Mouse (Mus musculus) lung, embryonic 14.5 days (tissue): Measurements from ENCODE around the gene Gm13889. TPM values are rescaled to one million over a fixed set of nuclear protein-coding genes. Genes with fewer than 3 reads are reported as not detected.

Experiments
- ATAC-seq: fragments of 200-750 bp; cut with Nextera tagmentation; 2 replicates; pipeline ENCODE4 v1.8.0; 2017; ENCODE audit warnings: mild to moderate bottlenecking, moderate TSS enrichment, moderate library complexity; ENCODE audit not compliant: insufficient read depth
- DNase-seq: peaks from one replicate; pipeline ENCODE4 v3.0.0-alpha.2; 2015
- H3K27ac ChIP-seq: fragments of 300-500 bp; sonication (generic); 2 replicates; pipeline ENCODE4 v1.5.1; 2014; ENCODE audit warnings: low read depth, mild to moderate bottlenecking, moderate library complexity
- H3K27me3 ChIP-seq: fragments of 300-500 bp; sonication (generic); 2 replicates; pipeline ENCODE4 v1.6.1; 2014; ENCODE audit warnings: low read length, control low read depth; ENCODE audit not compliant: insufficient read depth
- H3K36me3 ChIP-seq: fragments of 300-500 bp; sonication (generic); 2 replicates; pipeline ENCODE4 v1.6.1; 2014; ENCODE audit warnings: control low read depth; ENCODE audit not compliant: insufficient read depth
- H3K4me1 ChIP-seq: fragments of 300-500 bp; sonication (generic); 2 replicates; pipeline ENCODE4 v1.6.1; 2014; ENCODE audit warnings: antibody characterized with exemption, control low read depth; ENCODE audit not compliant: insufficient read depth
- H3K4me2 ChIP-seq: fragments of 300-500 bp; sonication (generic); 2 replicates; pipeline ENCODE4 v1.6.1; 2014; ENCODE audit warnings: mild to moderate bottlenecking
- H3K4me3 ChIP-seq: fragments of 300-500 bp; sonication (generic); 2 replicates; pipeline ENCODE4 v1.5.1; 2014; ENCODE audit warnings: low read depth, low read length
- H3K9ac ChIP-seq: fragments of 300-500 bp; sonication (generic); 2 replicates; pipeline ENCODE4 v1.6.1; 2014
- H3K9me3 ChIP-seq: fragments of 300-500 bp; sonication (generic); 2 replicates; pipeline ENCODE4 v1.6.1; 2016; ENCODE audit warnings: low read depth, low read length, control low read depth
- CTCF ChIP-seq: IDR thresholded peaks from 2 replicates; pipeline ENCODE4 v1.5.1; 2016; ENCODE audit warnings: antibody characterized with exemption, low read depth
- WGBS: fragments of 180-500 bp; shearing (Covaris S2); extraction: QIAGEN DNeasy Blood & Tissue Kit; methylation state at CpG from one replicate; pipeline ENCODE4 v1.1.7; 2014; 5-methylcytosine and 5-hydroxymethylcytosine counted together
- polyA plus RNA-seq: library from polyadenylated mRNA; unstranded; fragments of >200 nt; fragmentation: Nextera tagmentation; extraction: Ambion mirVana; gene quantifications from 2 replicates; pipeline ENCODE4 v1.2.1, GENCODE M21; 2014

The Gm13889 gene
- polyA plus RNA-seq, 1 experiment from 2014 or later, result 40.7 TPM

GRCm38 (mm10) chr2:93975041-93975440, 18.0 kb upstream of the Gm13889 start:
- H3K27ac ChIP-seq, result no peak overlapping the region
- no peak overlapping the region for H3K4me3 ChIP-seq
- no peak for TF ChIP-seq CTCF
- WGBS, result 41% methylated on average over 7 of the region's 7 CpGs
- 0 out of 2 replicates have a peak, but pooled peaks cover 8% of the 10 kb centered on the region for H3K4me1 ChIP-seq
- no peak overlapping the region for H3K4me2 ChIP-seq
- H3K36me3 ChIP-seq, result peaks cover 13% of the 10 kb centered on the region
- no peaks in the 10 kb centered on the region for H3K27me3 ChIP-seq
- no peak overlapping the region for H3K9ac ChIP-seq
- ATAC-seq (no peak), DNase-seq (peak; percentile 19)
- no peaks in the 10 kb centered on the region for H3K9me3 ChIP-seq

DNA sequence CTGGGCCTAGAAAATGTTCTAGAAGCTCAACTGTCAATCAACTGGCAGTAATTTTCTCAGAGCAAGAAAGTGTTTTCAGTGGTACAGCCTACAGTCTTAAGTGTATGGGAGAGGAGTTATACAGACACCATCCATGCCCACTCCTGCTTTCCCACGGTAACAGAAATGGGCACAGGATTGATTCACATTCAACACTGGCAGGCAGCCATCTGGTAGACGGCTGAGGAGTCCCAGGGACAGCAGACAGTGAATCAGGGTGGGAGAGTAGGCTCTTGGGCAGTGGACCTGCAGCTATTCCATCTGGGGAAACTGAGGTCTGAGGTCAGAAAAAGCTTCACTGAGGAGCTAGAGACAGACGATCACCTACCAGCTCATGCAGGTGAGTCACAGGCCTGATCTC, 14.6 kb upstream of the Gm13889 start:
- ATAC-seq, result no peak
- no peak for TF ChIP-seq CTCF
- no peak overlapping the region for H3K27ac ChIP-seq
- H3K27me3 ChIP-seq, result no peaks in the 10 kb centered on the region
- H3K4me1 ChIP-seq, result 0 out of 2 replicates have a peak, but pooled peaks cover 3% of the 10 kb centered on the region
- H3K4me2 ChIP-seq, result no peak overlapping the region
- no peaks in the 10 kb centered on the region for H3K36me3 ChIP-seq
- no peaks in the 10 kb centered on the region for H3K9me3 ChIP-seq
- no peak overlapping the region for H3K4me3 ChIP-seq
- DNase-seq, result no peak
- H3K9ac ChIP-seq, result no peak overlapping the region
- 64% methylated on average over 3 of the region's 3 CpGs for WGBS

GRCm38 (mm10) chr2:93964494-93965160, 7.6 kb upstream of the Gm13889 start:
- Histone ChIP-seq H3K27me3 (no peaks in the 10 kb centered on the region), H3K9ac (no peak overlapping the region), H3K4me1 (no peaks in the 10 kb centered on the region), H3K27ac (no peak overlapping the region), H3K4me2 (no peak overlapping the region), H3K36me3 (no peaks in the 10 kb centered on the region), H3K9me3 (no peaks in the 10 kb centered on the region), H3K4me3 (no peak overlapping the region)
- DNase-seq (peak; percentile 39), ATAC-seq (peak; percentile 38; the same call in 1 of the 2 replicates)
- WGBS, result 47% methylated on average over 7 of the region's 7 CpGs
- no peak for TF ChIP-seq CTCF

DNA sequence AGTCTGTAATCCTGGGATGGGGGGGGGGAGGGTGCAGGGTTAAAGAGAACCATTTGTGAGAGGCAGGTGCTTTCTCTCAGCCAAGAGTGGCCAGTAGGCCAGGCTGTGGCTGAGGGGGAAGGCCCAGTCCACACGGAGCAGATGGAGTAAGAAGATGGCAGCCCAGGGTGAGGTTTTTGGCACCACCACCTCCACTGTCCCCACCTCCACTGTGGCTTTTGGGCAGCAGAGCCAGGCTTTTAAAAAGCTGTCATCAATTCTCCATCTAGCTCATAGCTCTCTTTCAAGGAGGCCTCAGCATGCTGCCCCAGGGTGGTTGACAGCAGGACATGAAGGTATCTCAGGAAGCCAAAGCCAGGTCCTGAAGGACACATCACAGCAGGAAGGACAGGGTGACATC, 6.8 kb upstream of the Gm13889 start:
- H3K36me3 ChIP-seq, result no peaks in the 10 kb centered on the region
- no peak for TF ChIP-seq CTCF
- 42% methylated on average over 1 of the region's 1 CpGs for WGBS

DNA sequence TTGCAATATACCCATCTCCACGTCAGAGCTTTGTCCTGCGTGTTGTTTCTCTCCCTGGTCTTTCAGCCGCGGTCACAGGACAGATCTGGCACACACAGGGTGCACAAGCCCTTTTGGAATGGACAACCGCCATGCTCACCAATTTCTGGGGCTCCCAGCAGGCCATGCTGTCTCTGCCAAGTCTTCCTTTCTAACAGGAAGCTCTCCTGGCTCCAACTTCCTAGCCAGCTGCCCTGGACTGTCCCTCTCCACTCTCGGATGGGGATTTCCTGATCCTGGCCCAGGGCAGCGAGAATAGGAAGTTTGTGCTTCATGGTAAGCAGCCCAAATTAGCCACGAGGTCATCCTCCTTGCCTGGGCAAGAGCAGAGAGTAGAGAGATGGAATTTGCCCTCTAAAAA, 4.7 kb upstream of the Gm13889 start:
- Histone ChIP-seq H3K36me3 (no peaks in the 10 kb centered on the region), H3K27ac (no peak overlapping the region), H3K9me3 (no peaks in the 10 kb centered on the region), H3K9ac (no peak overlapping the region), H3K4me3 (no peak overlapping the region), H3K4me2 (no peak overlapping the region), H3K27me3 (peaks cover 7% of the 10 kb centered on the region; the same call in 1 of the 2 replicates), H3K4me1 (no peaks in the 10 kb centered on the region)
- WGBS, result 69% methylated on average over 8 of the region's 8 CpGs
- DNase-seq (peak; percentile 53), ATAC-seq (no peak)
- no peak for TF ChIP-seq CTCF

More for the DNA sequence above, 6.8 kb upstream of the Gm13889 start:
- Histone ChIP-seq H3K27me3 (no peaks in the 10 kb centered on the region), H3K27ac (no peak overlapping the region), H3K4me1 (no peaks in the 10 kb centered on the region), H3K9ac (no peak overlapping the region), H3K4me2 (no peak overlapping the region), H3K4me3 (no peak overlapping the region), H3K9me3 (no peaks in the 10 kb centered on the region)
- DNase-seq (no peak), ATAC-seq (no peak)

DNA sequence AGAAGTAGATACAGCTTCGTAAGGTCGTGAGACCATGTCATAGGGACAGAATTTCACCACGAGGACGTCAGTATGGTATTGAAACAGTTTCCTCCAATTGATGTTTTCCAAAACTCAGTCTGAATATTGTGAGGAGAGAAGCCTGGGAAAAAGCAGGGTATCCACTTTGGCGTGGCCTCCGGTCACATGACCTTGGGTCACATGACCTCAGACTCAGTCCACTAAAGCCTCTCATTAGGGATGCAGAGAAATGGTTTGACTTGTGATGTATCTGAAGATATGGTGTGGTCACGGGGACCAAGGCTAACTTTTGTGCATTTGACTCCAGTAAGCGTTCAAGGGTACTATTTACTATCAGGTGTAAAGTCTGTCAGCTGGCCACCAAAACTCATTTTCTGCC, 2.3 kb upstream of the Gm13889 start:
- H3K4me1 ChIP-seq, result no peaks in the 10 kb centered on the region
- no peak overlapping the region for H3K4me2 ChIP-seq
- no peak overlapping the region for H3K4me3 ChIP-seq
- H3K9me3 ChIP-seq, result no peaks in the 10 kb centered on the region
- no peak overlapping the region for H3K9ac ChIP-seq
- DNase-seq (no peak), ATAC-seq (no peak)
- peaks cover 26% of the 10 kb centered on the region for H3K27me3 ChIP-seq
- no peak for TF ChIP-seq CTCF
- 72% methylated on average over 8 of the region's 8 CpGs for WGBS
- H3K36me3 ChIP-seq, result no peaks in the 10 kb centered on the region
- H3K27ac ChIP-seq, result no peak overlapping the region

DNA sequence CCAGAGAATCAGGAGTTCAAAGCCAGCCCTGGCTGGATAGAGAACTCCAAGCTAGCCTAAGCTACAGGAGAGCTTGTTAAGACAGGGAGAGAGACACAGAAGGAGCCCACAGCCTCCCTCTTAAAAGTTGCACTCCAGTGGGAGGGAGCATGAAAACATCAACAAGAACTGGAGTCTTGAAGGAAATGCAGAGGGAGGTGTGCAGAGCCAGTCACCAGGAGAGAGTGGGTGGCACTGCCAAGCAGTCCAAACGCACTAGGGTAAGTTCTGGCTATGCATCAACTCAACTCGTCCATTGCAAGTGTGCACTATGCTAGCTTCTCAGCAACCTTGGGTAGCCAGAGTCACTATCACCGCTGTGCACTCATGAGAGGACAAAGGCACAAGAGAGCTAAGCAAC, 1.2 kb upstream of the Gm13889 start:
- H3K4me3 ChIP-seq, result no peak overlapping the region
- no peak overlapping the region for H3K27ac ChIP-seq
- H3K9me3 ChIP-seq, result no peaks in the 10 kb centered on the region
- no peaks in the 10 kb centered on the region for H3K36me3 ChIP-seq
- H3K27me3 ChIP-seq, result peaks cover 32% of the 10 kb centered on the region
- TF ChIP-seq CTCF, result no peak
- no peak for ATAC-seq
- H3K4me2 ChIP-seq, result no peak overlapping the region
- no peaks in the 10 kb centered on the region for H3K4me1 ChIP-seq
- 68% methylated on average over 3 of the region's 3 CpGs for WGBS
- DNase-seq, result no peak
- no peak overlapping the region for H3K9ac ChIP-seq
